Mouse (Mus musculus) liver, adult 2 months (tissue): ENCODE data around the gene March7. TPM values are rescaled to one million over a fixed set of nuclear protein-coding genes. Genes with fewer than 3 reads are reported as not detected.

Experiments
- DNase-seq: peaks from one replicate; pipeline ENCODE4 v3.0.0-alpha.2; 2011; ENCODE audit warnings: low read depth, low spot score; ENCODE audit errors: extremely low read depth
- H3K27ac ChIP-seq: fragments of 200-500 bp; replicated peaks from 2 replicates; pipeline ENCODE4 v1.5.1; 2012; ENCODE audit warnings: low read depth, mild to moderate bottlenecking, control low read depth, inconsistent platforms, low read length; ENCODE audit not compliant: insufficient read depth
- H3K27me3 ChIP-seq: fragments of 200-500 bp; 2 replicates; pipeline ENCODE4 v1.6.1; 2012; ENCODE audit warnings: mild to moderate bottlenecking, moderate library complexity, low read length, inconsistent platforms; ENCODE audit not compliant: control insufficient read depth, insufficient read depth
- H3K36me3 ChIP-seq: fragments of 200-500 bp; 2 replicates; pipeline ENCODE4 v1.6.1; 2012; ENCODE audit warnings: low read length, inconsistent platforms; ENCODE audit not compliant: control insufficient read depth, insufficient read depth
- H3K4me1 ChIP-seq: fragments of 200-500 bp; 2 replicates; pipeline ENCODE4 v1.6.1; 2011; ENCODE audit warnings: low read length; ENCODE audit not compliant: control insufficient read depth, insufficient read depth
- H3K4me3 ChIP-seq: fragments of 200-500 bp; 2 replicates; pipeline ENCODE4 v1.5.1; 2011; ENCODE audit warnings: low read depth, mild to moderate bottlenecking, control low read depth, low read length, moderate library complexity; ENCODE audit not compliant: insufficient read depth
- H3K79me2 ChIP-seq: fragments of 200-500 bp; 2 replicates; pipeline ENCODE4 v1.6.1; 2012; ENCODE audit warnings: inconsistent platforms, mild to moderate bottlenecking, low read length, moderate library complexity; ENCODE audit not compliant: control insufficient read depth, insufficient read depth
- H3K9ac ChIP-seq: fragments of 200-500 bp; 2 replicates; pipeline ENCODE4 v1.6.1; 2012; ENCODE audit warnings: low read depth, mild to moderate bottlenecking, control low read depth, inconsistent platforms, low read length
- CTCF ChIP-seq: fragments of 200-500 bp; IDR thresholded peaks from 2 replicates; pipeline ENCODE4 v1.5.1; 2011; ENCODE audit warnings: low read depth, low read length, control low read depth
- POLR2A ChIP-seq: fragments of 200-500 bp; IDR thresholded peaks from 2 replicates; pipeline ENCODE4 v1.6.1; 2011; ENCODE audit warnings: low read length, control low read depth; ENCODE audit not compliant: insufficient read depth; ENCODE audit errors: extremely low read depth
- WGBS: fragments of 180-500 bp; shearing (Covaris S2); methylation state at CpG from one replicate; pipeline ENCODE4 v1.1.7; 2018; 5-methylcytosine and 5-hydroxymethylcytosine counted together
- polyA plus RNA-seq: library from polyadenylated mRNA; depleted of rRNA; stranded (reverse); fragments of >200 nt; gene quantifications from 2 replicates; pipeline ENCODE4 v1.2.3, GENCODE M21; 2012; rRNA removed
- total RNA-seq: library from RNA; depleted of rRNA; stranded (reverse); fragments of >200 nt; gene quantifications from 2 replicates; pipeline ENCODE4 v1.2.3, GENCODE M21; 2014; rRNA removed

Gene March7
- total RNA-seq (31.5 and 37.6 TPM in 2 replicates), polyA plus RNA-seq (4.1 and 4.7 TPM in 2 replicates)

- Histone ChIP-seq H3K4me1 (peaks cover 17% of the 10 kb centered on the region), H3K27me3 (no peaks in the 10 kb centered on the region), H3K4me3 (peak within 1 kb of the TSS; percentile 100), H3K9ac (peak within 1 kb of the TSS; percentile 100), H3K36me3 (peaks cover 2% of the 10 kb centered on the region; the same call in 1 of the 2 replicates), H3K79me2 (peaks cover 28% of the 10 kb centered on the region), H3K27ac (peak within 1 kb of the TSS; percentile 87)
- TF ChIP-seq POLR2A (peak; percentile 64; the same call in 1 of the 2 replicates), CTCF (peak; percentile 43; the same call in 1 of the 2 replicates)
- peak; percentile 45 for DNase-seq
- under 1% methylated on average over 72 of the region's 109 CpGs for WGBS
Measured at GRCm38 (mm10) chr2:60209703-60210651, at the start of gene March7, which contains the start of gene Baz2b. Gene March7, plus strand, starts transcription at chr2:60209887. Gene Baz2b, minus strand, starts transcription at chr2:60209839.

- Histone ChIP-seq H3K36me3 (no peaks in the 10 kb centered on the region), H3K4me1 (no peaks in the 10 kb centered on the region), H3K9ac (no peak overlapping the region), H3K4me3 (no peak overlapping the region), H3K27ac (no peak overlapping the region), H3K27me3 (no peaks in the 10 kb centered on the region), H3K79me2 (no peaks in the 10 kb centered on the region)
- no peak for DNase-seq
- 92% methylated on average over 2 of the region's 2 CpGs for WGBS
- TF ChIP-seq POLR2A, result no peak
- no peak for TF ChIP-seq CTCF
Measured at GRCm38 (mm10) chr2:60163744-60164143, 45.9 kb upstream of the March7 start.

- Histone ChIP-seq H3K4me1 (no peaks in the 10 kb centered on the region), H3K36me3 (no peaks in the 10 kb centered on the region), H3K79me2 (no peaks in the 10 kb centered on the region), H3K27me3 (no peaks in the 10 kb centered on the region), H3K4me3 (no peak overlapping the region), H3K27ac (no peak overlapping the region), H3K9ac (no peak overlapping the region)
- no peak for TF ChIP-seq POLR2A
- TF ChIP-seq CTCF, result no peak
- WGBS, result 93% methylated on average over 11 of the region's 11 CpGs
- no peak for DNase-seq
Measured at GRCm38 (mm10) chr2:60165679-60166078, 44.0 kb upstream of the March7 start.

- Histone ChIP-seq H3K4me1 (no peaks in the 10 kb centered on the region), H3K79me2 (no peaks in the 10 kb centered on the region), H3K27me3 (no peaks in the 10 kb centered on the region), H3K36me3 (no peaks in the 10 kb centered on the region), H3K4me3 (no peak overlapping the region), H3K9ac (no peak overlapping the region), H3K27ac (no peak overlapping the region)
- TF ChIP-seq POLR2A, result no peak
- TF ChIP-seq CTCF, result no peak
- WGBS, result 95% methylated on average over 4 of the region's 4 CpGs
- no peak for DNase-seq
Measured at GRCm38 (mm10) chr2:60166878-60167277, 42.8 kb upstream of the March7 start.

- H3K27ac ChIP-seq, result no peak overlapping the region
Measured at GRCm38 (mm10) chr2:60171786-60172530, 37.7 kb upstream of the March7 start.

More at GRCm38 (mm10) chr2:60171786-60172530, 37.7 kb upstream of the March7 start:
- H3K27me3 ChIP-seq, result no peaks in the 10 kb centered on the region
- H3K4me1 ChIP-seq, result no peaks in the 10 kb centered on the region
- no peaks in the 10 kb centered on the region for H3K36me3 ChIP-seq
- peak; percentile 25 for DNase-seq
- WGBS, result 75% methylated on average over 7 of the region's 7 CpGs
- H3K9ac ChIP-seq, result no peak overlapping the region
- TF ChIP-seq CTCF, result no peak
- TF ChIP-seq POLR2A, result no peak
- no peak overlapping the region for H3K4me3 ChIP-seq
- H3K79me2 ChIP-seq, result no peaks in the 10 kb centered on the region
